Mouse (Mus musculus) heart, adult 18-20 months (tissue): ENCODE data around the gene Abca14. TPM values are rescaled to one million over a fixed set of nuclear protein-coding genes. Genes with fewer than 3 reads are reported as not detected.
A peak's percentile ranks its signal among the peaks of the same experiment; 100 is the strongest.

Experiments used
- DNase-seq, 2 experiments: peaks; one replicate each; pipeline ENCODE4 v3.0.0; 2021 to 2022; ENCODE audit warnings: mixed read lengths in 1 of 2
- long read RNA-seq, 2 experiments: library from polyadenylated mRNA; stranded (forward); transcript quantifications; one replicate each; pipeline ENCODE4 v2.0.0; 2021
- total RNA-seq, 2 experiments: library from RNA; stranded (reverse); gene quantifications; 2 replicates each; pipeline ENCODE4 v1.2.3; 2021

Abca14 gene
- not detected for total RNA-seq
- long read RNA-seq, experiment 1 = 0 reads
- long read RNA-seq, experiment 2 = 0 reads

DNA sequence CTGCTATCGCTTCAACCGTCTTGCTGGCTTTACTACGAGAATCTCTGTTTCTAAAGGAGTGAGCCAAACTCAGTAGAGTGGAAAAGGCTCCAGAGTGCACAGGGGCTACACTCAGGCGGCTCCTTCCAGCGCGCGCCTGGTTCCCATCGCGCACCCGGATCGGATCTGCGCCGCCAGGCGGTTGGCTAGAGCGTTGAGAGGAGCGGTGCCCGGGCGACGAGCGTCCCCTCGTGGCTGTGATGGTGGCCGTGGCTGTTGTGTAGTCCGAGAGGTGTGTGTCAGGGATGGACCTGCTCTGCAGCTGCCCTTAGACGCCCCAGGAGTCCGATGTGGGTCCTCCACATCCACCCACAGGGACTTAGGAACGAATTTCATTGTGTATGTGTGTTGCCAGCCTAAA, at the start of gene Abca14:
Gene Abca14, plus strand, starts transcription at position 173 of the 400 bp plus-strand sequence.
- DNase-seq = peak; percentile 75 to 88

DNA sequence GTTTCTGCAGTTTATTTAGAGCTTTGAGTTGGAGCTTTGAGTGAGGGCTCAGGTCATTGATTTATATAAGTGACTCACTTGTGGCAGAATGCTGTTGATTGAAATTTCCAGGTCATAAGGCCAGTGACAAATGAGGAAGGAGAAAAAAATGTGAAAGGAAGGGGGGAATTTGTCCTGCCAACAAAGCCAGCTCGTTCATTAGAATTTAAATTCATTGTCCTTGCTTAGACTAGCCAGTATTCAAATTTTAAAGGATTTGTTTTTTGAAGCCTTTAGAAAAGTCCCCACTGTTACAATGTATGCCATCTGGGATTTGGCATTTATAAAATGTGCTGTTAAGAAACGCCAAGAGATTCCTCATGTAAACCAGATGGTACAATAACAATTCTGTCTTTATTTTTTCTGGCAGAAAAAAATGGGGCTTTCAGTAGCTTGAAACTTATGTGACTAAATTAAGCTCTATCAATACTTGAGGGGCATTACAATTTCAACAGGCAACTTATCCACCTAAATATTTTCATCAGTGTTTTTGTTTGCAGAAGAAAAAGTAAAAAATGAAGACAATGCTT, 46.8 kb upstream of the Abca14 start:
- no peak for DNase-seq

DNA sequence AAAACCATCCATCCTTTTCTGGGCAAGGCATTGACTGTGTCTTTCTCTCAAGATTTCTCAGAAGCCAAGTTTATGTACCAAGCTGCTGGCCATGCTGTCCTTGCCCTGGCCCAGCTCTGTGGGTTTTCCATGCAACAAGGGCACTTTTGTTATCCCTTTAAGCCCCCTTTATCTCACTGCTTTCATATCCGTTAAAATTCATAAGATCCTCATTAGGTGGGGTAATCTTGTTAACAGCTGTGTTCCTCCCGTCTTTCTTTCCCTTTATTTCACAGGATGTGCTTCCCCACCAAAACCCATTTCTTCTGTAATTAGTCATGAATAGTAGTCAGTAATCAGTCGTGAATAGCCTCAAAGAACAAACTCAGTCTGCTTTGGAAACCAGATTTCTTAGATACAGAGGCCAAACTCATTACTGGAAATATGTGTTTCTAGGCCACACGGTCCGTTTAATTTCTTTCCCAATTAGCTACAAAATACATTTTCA, 46.1 kb upstream of the Abca14 start:
- no peak for DNase-seq

DNA sequence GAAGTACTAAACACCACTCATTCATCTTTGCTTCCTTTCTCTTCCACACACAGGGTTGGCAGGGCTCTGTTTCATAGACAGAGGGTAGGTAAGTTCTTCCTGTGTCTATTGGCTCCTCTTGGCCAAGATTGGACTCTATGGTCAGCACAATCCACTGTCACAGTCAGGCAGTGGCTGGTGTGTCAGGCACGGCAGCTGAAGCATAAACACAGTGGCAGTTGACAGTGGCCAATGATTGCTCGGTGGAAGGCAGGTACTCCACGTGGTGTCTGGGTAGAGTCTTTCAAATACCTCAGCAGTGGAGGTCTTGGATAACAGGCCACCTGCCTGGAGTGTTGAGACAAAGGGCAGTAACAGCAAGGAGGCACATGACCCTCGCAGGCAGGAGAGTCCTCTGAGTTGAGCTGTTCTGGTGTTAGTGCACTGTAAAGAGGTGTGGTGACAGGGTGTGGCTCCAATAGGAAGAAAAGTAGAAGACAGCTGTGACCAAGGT, 45.6 kb upstream of the Abca14 start:
- no peak for DNase-seq

DNA sequence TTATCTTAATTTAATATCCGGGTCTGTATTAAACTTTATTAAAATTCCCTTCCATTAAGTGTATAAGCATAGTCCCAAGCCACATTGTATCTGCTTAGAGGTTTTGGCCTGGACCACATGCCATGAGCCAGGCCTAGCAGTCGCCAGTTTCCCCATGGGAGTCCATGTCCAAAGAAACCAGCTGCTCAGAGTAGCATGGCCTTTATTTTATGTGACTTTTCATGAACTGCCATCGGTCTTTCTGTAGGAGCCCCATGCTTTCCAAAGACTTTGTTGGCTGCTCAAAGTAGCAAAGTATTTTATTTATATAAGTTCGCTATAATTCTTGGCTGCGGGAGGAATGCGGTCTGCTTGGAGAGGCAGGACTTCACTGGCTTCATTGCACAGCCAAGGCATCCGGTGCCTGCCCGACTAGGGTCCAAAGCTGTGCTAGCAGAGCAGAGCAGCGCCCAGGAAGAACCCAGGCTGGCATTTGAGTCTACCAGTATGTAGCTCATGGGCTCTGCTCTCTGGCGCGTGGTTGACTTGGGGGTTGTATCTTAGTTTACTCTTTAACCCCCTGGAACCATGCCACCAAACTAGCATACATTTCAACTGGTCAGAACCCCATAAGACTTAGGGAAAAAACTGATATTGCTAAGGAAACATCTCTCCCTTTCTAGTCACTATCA, 40.0 kb upstream of the Abca14 start:
- no peak for DNase-seq

DNA sequence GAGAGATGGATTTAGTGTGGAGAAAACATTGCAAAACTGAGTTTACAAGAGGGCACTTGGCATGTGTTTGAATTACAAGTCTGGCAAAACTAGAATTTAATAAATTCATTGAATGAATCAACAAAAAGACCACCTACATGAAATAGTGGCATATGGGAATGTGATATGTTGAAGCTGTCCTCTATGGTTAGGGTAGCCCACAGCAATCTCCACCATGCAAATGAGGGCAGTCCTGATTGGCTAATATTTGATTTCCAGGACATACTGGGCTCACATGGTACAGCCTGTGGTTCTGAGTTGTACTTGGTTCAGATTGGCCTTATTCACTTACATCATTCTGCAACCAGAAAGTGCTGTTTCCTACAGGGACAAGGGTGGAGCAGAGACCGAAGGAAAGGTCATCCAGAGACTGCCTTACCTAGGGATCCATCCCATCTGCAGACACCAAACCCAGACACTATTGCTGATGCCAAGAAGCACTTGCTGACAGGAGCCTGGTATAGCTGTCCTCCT, 31.5 kb upstream of the Abca14 start:
- no peak for DNase-seq

DNA sequence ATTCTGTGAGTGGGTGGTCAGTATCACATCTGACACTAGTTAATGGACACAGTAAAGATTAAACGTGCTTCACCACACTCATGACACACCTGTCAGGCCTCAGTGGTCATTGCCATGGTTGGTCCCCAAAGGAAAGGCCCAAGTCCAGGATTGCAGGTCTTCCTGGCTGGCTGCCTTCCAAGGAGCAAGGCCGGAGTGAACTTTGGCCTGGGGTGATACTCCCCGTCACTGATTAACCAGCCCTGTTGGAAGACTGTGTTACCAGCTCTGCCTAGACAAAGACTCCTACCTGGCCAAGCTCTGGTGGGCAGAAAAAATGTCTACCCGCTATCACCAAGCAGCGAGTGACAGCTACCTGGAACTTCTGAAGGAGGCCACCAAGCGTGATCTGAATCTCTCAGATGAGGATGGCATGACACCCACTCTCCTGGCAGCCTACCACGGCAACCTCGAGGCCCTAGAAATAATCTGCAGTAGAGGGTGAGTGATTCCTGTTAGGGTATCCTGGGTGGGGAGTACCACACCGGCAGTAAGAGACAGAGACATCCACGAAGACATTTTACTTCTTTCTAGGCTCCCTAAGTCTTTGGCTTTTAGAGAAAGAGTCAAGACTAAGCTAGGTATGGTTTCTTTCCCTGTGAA, 30.0 kb upstream of the Abca14 start, which contains the start of gene Anks4b:
Gene Anks4b, plus strand, starts transcription at position 256 of the 642 bp plus-strand sequence.
- DNase-seq = no peak

DNA sequence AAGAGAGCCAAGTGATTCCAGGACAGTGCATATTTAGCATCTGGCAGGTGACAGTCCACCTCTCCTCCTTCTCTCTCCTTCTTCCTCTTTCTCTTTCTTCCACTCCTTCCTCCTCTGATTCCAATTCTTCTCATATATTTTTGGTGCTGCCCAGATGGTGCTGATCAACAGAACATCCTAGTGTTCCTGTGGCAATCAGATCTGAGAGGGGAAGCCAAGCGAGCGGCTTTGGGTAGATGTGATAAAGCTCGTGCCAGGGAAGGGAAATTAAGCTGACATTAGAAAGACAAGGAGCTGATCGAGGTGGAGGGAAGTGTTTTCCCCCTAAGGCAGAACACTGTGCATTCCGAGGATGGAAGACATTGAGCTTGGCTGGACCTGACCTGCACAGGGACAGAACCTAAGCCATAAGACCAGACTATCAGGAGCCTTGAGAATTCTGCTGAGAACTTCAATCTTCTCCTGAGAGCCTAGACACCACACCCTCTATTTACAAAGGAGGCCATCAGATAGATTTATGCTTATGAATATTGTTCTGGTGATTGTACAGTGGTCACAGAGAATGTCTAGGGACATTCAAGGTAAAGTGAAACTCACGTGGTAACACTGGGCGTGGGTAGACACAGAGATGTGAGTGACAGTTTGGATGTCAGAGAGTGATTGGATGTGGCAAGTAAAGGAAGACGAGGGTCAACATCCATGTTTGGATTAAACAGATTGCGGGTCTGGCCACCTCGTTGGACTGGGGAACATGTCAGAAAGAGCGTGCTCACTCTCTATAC, 28.8 kb upstream of the Abca14 start:
- DNase-seq = no peak

DNA sequence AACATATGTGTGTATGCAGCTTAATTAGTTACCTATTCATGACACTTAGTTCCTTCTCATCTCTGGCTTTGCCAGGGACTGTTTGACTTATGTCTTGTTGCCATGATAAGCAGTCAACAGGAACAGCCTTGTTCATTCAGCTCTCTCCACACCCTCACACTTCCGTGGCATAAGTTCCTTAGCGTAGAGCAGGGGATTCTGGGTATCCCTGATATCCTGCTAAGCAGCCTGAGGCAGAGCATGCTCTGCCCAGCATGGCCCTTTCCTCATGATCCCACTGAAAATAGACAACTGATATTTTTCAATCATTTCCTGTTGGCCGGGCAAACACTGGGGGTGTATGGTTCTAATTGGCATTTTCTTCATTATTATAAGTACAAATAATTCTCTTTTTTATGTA, 26.1 kb upstream of the Abca14 start:
- DNase-seq = no peak

DNA sequence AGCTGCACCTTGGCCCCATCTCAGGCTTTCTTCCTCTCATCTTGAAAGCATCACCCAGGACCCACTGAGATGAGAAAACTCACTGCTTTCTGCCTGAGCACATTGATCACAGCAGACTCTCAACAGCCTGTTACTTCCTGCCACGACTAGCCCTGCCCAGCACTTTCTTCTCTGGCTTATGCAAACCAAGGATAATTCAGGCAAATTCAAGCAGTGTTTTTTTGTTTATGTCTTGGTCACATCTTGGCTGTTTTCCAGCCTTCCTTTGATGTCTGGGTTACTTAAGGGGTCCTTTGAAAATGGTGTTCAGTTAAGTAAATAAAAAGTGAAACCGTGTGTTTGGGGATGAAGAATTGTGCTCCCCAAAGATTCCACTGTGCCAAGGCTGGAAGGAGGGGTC, 24.8 kb upstream of the Abca14 start:
- no peak for DNase-seq

DNA sequence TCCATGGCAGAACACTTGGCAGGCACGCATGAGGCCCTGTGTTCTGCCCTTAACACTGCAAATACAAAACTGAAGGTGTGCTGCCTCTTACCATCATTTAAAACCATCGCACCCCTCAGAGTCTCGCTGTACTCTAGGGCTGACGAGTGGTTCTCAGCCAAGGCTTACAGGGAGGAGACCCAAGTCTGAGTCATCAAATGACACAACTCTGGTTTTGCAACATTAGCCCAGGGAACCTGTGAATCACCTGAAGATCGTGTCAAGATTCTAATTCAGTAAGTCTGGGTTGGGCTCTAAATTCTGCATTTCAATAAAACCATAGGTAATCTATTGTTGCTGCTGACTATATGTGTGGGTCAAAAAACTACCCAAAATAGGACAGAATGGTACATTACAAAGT, 23.2 kb upstream of the Abca14 start:
- no peak for DNase-seq

DNA sequence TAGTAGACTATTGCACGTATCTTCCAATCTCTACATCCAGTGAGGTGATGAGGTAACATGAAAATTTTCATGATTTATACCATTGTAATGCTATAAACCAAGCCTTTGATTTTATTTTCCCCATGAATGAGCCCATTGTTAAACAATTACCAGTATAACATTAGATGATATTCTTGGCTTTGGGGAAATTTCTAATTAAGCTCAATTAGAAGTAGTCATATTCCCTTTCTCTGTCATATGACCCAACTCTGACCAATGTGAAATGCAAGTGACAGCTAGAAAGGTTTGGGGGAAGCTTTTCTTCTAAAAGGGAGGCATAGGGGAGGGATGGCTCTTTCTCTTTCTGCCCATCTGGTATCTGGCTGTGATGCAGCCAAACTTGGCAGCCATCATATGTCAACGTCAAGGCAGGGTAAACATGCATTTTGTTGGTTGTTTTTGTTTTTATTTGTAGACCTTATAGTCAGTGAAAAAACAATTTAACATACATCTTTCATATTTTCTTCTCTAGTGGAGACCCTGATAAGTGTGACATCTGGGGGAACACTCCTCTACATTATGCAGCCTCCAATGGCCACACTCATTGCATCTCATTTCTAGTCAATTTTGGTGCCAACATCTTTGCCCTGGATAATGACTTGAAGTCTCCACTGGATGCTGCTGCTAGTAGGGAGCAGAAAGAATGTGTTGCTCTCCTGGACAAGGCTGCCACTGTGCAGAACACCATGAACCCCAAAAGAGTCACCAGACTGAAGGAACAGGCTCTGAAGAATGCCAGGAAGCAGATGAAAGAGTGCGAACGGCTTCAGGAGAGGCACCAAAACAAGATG, 22.1 kb upstream of the Abca14 start:
- DNase-seq = no peak

DNA sequence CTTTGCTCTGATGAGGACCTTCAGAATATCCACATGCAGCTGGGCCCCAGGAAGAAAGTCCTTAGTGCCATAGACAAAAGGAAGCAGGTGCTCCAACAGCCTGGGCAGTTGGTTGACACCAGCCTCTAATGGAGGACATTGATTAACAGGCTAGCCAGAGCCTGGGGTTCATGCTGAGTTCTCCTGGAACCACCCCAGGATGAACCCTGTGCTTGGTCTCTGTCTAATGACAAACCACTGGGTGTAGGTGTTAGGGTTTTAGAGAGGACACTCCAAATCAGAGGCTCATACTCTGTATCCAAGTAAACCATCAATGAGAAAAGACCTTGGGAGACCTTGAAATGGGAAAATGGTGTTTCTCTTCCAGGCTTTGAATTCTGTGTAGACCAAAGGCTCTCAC, 20.9 kb upstream of the Abca14 start:
- DNase-seq = no peak

DNA sequence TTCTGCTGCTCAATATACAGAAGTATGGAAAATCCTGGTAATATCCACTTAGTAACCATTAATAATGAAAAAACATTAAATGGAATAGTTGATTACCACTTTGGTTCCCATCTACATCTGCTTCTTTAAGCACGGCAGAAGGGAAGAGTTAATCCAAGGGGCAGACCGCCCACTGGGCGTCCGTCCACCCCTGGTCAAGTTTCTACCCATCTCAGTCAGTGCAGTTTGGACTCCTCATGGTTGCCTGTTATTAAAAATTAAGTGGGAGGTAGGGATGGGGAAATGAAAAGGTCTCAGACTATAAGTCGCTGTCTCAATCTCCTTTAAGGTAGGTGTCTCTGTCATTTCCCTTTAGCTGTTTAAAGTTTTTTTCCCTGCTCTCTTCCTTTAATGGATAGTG, 14.8 kb upstream of the Abca14 start:
- DNase-seq = no peak

DNA sequence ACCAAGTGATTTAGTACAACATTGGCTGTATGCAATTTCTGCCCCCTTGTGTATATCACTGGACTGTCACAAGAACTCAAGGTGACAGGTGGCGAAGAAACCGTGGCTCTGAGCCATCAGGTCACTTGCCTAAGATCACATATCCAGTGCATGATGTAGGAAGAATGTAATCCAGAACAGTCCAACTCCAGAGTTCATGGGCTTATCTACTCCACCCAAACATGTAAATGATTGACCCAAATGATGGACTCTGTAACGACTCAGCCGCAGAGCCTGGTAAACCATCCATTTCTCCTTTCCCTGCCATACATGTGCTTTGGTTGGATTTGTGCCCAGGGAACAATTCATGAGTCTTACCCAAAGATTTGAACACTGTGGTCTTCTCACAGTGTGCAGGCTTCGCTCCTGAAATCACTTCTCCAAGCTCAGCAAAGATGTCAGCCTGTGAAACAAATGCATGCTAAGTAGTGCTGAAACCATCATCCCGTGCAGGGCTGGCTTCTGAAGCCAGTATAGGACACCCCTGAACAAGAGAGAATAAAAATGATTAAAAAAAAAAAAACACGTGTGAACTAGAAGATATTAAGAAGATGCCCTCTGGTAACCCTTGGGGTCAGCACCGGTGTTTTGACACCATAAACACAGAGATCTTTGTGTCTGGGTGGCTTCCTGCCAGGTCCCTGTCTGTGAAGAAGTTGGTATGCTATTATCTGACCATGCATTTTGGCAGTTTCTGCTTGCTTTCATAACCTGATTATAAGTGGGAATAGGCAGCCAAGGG, 14.2 kb upstream of the Abca14 start:
- DNase-seq = no peak

DNA sequence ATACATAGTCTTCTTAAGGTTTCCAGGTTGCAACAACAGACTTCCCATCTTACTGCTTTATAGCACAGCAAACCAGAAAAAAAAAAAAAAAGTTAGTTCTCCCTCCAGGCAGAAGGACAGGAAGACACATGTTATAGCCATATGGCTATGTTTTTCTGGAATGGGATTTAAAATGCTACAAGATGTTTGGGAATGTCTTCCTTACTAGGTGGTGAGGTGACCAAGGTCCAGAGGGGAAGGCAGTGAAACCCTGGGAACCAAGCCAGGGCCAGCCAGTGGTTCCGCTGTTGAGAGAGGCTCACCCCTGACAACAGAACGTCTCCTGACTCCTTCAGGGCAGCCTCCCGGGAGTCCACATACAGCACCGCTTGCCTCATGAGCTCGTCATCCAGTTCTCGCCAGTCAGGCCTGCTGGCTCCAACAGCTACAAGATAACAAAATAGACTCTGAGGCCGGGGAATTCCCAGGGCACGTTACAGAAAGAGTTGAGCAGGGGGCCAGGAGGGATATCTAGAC, 13.6 kb upstream of the Abca14 start:
- no peak for DNase-seq

DNA sequence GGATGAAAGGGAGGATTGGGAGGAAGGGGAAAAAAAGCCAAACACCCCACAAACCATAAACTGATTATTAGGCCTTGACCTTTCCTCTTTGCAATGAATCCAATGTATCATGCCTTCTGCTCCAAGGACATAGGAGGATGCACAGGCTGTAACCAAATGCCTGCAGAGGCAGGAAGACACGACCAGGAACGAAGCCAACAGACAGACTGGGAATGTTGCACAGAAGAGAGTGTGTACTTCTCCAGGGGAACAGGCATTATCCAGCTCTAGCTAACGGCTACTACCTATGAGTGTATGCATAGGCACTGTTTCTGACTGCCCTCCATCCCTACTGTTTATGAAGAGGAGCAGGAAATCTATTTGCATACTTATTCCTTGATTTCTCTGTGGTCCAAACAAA, 11.6 kb upstream of the Abca14 start:
- DNase-seq = no peak

DNA sequence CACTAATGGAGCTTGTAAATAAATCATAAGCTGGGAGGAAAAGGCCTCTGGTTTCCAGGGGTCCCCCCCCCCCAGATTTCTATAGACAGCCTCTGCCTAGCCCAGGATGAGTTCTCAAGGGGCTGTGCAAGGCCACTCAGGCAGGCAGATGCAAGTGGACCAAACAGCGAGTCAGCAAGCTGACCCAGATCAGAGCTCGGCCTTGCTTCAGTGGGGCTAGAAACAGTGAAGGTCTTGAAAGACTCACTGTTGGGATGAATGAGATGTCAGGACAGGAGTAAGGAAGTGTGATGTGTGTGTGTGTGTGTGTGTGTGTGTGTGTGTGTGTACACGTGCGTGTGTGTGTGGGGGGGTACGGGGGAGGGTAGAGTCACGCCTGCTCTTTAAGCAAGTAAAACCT, 10.9 kb upstream of the Abca14 start:
- no peak for DNase-seq

DNA sequence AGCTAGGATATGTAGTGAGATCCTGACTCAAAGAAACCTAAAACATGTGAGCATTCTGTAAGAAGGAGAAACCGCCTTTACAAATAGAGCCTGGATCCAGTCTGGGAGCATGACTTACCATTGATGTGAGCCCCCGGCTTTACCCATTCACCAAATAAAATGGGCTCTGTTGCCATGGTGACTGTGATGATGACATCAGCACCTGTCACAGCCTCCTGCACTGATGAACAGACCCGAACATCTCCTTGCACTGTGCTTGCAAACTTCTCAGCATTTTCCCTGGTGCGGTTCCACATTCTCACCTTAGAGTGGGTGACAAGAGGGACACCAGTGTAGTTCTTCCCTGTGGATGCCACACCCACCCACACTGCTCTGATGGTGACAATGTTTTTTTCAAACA, 8.6 kb upstream of the Abca14 start:
- no peak for DNase-seq

DNA sequence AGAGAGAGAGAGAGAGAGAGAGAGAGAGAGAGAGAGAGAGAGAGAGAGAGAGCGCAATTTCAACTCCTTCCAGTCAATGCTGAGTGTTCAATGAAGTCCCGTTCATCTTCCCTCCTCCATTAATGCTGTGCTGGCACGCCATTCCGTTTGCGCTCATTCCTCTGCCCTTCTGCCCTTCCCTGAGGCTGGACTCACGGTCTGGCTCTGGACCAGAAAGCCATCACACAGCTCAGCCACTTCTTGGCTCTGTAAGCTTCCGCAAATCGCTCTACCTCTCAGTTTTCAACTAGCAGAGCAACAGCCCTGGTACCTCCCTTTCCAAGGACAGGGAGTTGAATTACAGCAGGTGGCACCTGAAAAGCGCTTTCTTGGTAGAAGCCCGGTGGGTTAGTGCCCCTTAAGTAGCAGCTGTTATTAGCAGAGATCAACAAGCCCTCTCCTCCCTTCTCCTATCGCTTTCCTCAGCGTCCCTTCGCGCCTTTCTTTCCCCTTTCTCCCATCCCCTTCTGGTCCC, 2.5 kb upstream of the Abca14 start:
- DNase-seq = peak; percentile 19 to 34
